Mouse (Mus musculus) kidney, postnatal 10 days (tissue): ENCODE measurements around the gene Mmaa.

Source experiments
- DNase-seq: peaks from one replicate; pipeline ENCODE4 v3.0.0; 2021; ENCODE audit warnings: mixed read lengths

Mmaa gene

DNA sequence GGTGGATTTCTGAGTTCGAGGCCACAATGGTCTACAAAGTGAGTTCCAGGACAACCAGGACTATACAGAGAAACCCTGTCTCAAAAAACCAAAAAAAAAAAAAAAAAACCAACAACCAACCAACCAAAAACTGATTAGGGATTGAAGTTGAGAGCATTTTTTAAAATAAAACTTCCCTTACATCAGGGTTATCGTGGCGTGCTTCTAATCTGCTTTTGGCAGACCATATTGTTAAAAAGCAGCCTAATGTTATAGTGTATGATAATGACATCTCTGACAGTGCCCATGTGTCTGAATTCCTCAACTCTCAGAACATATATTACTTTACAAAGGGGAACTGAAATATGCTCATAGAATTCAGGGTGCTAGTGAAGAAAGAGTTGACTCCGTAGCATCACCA, 6.5 kb downstream of the Mmaa start:
- DNase-seq = no peak

GRCm38 (mm10) chr8:79286424-79286823, 8.3 kb downstream of the Mmaa start:
- DNase-seq = no peak

GRCm38 (mm10) chr8:79284626-79285025, 10.1 kb downstream of the Mmaa start:
- no peak for DNase-seq

DNA sequence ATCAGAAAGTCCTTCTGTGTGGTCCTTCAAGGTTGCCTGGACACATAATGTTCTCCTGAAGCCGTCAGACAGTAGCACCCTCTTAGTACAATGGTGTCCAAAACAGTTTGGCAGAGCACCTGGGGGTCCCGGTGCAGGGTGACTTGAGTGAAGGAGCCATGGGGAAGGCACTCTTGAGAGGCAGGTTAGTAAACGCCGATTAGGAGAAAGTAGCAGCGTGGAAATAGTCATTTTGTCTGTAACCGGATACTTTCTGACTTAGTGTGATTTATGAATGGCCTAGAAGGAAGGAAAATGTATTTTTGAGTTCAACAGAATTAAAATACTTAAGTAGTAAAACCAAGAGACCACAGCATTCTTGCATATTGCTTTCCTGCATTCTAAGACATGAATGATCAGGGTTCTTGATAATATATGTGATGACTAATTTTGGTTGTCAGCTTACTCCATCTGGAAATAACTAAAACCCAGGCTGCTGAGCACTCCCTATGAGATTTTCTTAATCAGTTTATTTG, 13.3 kb downstream of the Mmaa start:
- DNase-seq = no peak

GRCm38 (mm10) chr8:79277264-79277870, 17.4 kb downstream of the Mmaa start:
- DNase-seq = no peak

GRCm38 (mm10) chr8:79274940-79275339, 19.8 kb downstream of the Mmaa start:
- DNase-seq = no peak

DNA sequence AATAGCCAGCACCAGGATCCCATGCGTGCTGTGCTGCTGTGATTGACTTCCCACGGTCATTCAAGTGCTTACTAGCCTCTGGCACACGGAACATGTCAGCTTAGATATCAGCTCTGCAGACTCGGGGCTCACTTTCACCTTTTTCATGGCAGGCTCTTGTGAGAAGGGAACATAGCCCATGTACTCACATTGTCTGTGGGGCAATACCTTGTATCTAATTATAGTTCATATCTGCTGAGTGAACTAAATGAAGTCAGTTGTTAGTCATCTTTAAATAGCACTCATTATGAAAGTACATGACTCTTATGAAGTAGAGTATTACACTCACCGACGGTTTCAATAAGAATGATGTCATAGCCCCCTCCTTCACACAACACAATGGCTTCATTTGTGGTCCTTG, 21.0 kb downstream of the Mmaa start:
- DNase-seq = no peak

- DNase-seq = no peak
Measured at GRCm38 (mm10) chr8:79272676-79273075, 22.1 kb downstream of the Mmaa start.

DNA sequence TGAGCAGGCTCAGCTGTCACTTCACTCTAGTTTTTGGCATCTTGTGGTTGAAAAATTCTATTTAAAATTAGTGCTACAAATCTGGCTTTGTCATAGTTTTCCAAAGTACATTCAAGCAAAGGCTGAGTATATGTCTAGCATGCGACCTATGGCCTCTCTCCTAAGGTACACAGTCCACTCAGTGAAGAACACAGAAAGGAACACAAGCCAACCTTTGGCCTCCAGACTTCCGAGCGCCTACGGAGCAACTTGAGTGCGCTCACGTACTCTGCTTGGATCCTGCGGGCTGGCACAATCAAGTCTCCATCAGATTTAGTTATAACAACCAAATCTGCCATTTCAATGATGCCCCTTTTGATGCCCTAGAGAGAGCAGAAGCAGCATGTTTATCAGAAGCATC, 25.8 kb downstream of the Mmaa start:
- DNase-seq = no peak

DNA sequence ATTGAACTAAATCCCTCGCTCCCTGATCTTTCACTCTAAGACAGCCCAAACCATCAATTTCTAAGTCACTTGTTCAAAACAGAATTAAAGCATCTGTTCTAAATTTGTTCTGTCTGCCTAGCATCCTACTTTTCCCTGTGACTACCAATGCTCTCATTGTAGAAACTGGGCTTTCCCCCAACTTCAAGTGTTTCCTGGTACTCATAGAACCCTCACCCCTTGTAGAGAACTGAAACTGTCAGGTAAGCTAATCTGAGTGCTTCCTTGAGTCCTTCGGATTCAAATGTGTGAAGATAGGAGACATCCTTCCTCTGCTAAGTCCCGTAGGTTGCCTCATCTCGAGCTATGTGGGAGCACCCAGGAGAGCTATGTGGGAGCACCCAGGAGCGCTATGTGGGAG, 32.8 kb downstream of the Mmaa start:
- no peak for DNase-seq

GRCm38 (mm10) chr8:79256076-79256705, 38.5 kb downstream of the Mmaa start:
- DNase-seq = no peak

GRCm38 (mm10) chr8:79253742-79254141, 41.0 kb downstream of the Mmaa start:
- DNase-seq = no peak

- no peak for DNase-seq
Measured at GRCm38 (mm10) chr8:79248470-79248869, 46.3 kb downstream of the Mmaa start, which contains the start of gene 1700011L22Rik. Gene 1700011L22Rik, minus strand, starts transcription at chr8:79248570.

GRCm38 (mm10) chr8:79243422-79243821, 51.3 kb downstream of the Mmaa start:
- no peak for DNase-seq

DNA sequence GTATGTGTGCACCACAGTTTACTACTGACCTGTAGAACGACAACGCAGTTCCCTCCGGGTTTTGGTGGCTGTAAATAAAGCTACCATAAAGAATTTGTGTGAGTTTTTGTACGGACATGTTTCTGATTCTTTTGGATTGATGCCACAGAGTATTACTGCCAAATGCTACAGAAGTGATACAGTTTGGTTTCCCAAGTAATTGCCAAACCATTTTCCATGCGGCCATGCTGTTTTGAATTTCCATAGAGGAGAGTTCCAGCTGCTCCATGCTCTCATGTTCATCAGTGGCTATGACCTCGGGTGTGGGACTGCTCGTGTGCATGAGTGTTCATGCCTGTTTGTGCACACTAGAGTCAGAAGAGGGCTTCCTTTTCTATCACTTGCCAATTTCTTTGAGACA, 54.7 kb downstream of the Mmaa start:
- no peak for DNase-seq

DNA sequence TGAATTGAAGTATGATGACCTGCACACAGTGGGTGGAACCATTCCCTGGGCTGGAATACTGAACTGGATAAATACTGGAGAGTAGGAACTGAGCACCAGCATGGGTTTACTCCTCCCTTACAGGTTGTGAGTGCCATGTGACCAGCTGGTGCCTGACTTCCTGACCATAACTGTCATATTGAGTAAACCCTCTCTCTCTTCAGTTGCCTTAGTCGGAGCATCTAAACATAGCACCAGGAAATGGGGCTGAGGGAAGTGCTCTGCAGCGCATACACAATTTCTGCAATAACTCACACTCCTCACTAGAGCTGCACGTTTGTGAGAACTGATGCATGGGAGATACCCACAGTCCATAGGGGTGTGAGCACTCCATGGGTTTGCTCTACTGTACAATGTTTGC, 55.4 kb downstream of the Mmaa start:
- DNase-seq = no peak

DNA sequence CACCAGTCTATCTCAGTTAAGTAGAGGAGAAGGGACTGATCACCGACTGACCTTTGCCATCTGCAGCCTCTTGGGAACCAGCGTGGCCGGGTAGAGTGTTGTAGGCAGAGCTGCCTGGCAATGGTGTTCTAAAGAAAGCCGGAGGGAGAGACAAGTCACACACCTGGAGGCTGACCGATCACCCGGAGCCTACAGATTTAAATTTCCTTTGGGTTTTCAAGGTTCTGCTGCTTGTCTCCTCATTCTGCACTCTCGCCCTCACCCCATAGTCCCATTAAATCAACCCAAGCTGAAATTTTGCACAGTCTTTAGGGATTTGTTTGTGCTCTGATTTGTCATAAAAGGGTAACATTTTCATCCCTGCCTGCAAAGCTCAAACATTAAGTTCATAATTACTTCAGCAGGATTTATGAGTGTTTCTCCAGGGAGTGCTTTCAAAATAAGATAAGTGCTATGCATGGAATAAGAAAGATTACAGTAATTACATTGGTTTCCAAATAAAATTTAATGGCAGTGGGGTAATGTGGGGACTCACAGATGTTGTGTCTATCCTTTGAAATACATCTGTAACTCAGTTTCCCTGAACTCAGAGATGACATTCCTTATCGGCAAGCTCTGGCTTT, 65.4 kb downstream of the Mmaa start:
- DNase-seq = peak; percentile 24

DNA sequence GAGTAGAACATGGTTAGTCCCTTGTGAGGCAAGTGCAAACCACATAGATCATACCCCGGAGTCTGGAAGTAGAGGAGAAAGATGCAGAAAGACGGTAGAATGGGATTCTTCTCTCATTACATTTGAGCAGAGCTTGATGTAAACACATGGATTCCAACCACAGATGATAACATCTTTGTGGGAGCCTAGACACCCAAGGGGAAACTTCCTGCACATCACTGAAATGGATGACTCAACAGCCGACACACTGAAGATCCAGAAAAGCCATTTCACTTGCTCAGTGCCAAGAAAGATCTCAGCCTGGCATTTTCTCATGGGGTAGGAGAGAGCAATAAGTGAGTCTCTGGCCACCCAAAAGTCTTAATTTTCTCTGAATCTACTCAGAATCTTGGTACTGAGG, 66.8 kb downstream of the Mmaa start:
- DNase-seq = no peak

DNA sequence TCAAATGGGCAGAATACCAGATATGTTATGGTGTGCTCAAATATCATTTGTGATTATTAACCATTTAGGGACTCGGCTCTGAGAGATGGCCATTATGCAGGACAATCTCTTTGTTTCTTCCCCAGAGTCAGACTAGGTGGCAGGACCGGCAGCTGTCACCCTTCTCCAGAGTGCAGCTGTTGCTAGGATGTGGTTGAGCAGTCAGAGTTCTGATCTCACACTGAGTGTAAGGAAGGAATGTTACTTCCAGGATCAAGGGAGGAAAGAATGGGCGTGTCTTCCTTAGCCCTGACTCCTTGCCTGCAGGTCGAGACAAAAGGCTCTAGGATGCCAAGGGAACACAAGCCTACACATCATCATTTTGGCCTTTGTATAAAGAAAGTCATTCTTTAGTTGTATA, 67.5 kb downstream of the Mmaa start:
- DNase-seq = no peak

- DNase-seq = no peak
Measured at GRCm38 (mm10) chr8:79226046-79226445, 68.7 kb downstream of the Mmaa start.

DNA sequence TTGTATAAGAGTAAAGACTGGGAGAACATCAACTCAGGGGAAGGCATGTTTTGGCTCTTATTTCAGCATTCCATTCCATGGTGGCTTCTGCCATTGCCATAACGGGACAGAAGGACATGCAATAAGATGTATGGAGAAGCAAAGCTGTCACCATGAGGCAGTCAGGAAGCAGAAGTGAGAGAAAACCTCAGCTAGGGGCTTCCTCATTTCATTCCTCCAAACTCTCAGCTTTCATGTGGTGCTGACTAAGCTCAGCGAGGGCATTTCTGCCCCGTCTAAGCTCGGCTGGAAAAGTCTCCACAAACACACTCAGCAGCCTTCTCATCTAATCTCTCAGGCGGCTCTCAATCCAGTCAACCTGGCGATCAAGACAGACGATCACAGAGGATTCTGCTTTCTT, 69.2 kb downstream of the Mmaa start:
- no peak for DNase-seq

DNA sequence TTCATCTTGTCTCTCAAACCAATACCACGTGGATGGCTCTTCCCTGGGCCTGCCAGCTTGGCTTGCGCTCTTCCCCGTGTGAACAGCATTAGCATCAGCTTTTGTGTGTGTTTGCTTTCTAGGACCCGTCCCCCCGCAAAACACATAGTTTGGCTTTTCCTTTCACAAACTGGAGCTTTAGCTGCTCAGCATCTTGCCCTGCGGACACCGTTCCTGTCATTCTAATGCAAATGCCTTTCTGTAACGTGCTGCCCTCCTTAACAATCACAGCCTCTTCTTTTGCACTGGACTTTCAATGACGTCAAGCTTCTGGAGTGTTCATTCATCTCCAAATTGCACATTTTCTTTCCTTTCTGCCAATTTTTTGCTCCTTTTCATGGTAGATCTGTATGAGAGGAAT, 70.4 kb downstream of the Mmaa start:
- DNase-seq = no peak

GRCm38 (mm10) chr8:79222752-79223141, 72.0 kb downstream of the Mmaa start:
- DNase-seq = no peak

GRCm38 (mm10) chr8:79222106-79222751, 72.5 kb downstream of the Mmaa start:
- peak; percentile 14 for DNase-seq
